Mouse (Mus musculus) cortical plate, adult 2 months (tissue): ENCODE results near the gene Coa3. TPM values are rescaled to one million over a fixed set of nuclear protein-coding genes. Genes with fewer than 3 reads are reported as not detected.
A peak's percentile ranks its signal among the peaks of the same experiment; 100 is the strongest.

Experiments
- H3K27ac ChIP-seq: fragments of 200-500 bp; 2 replicates; pipeline ENCODE4 v1.5.1; 2012; ENCODE audit warnings: low read length, control low read depth, inconsistent platforms; ENCODE audit not compliant: insufficient read depth
- H3K4me1 ChIP-seq: fragments of 200-500 bp; 2 replicates; pipeline ENCODE4 v1.6.1; 2011; ENCODE audit warnings: low read length; ENCODE audit not compliant: control insufficient read depth, insufficient read depth
- H3K4me3 ChIP-seq: fragments of 200-500 bp; 2 replicates; pipeline ENCODE4 v1.5.1; 2011; ENCODE audit warnings: mild to moderate bottlenecking, low read length, control low read depth; ENCODE audit not compliant: insufficient read depth
- CTCF ChIP-seq: fragments of 200-500 bp; IDR thresholded peaks from 2 replicates; pipeline ENCODE4 v1.5.1; 2011; ENCODE audit warnings: mild to moderate bottlenecking, control low read depth, low read length; ENCODE audit not compliant: insufficient read depth; ENCODE audit errors: extremely low read depth
- POLR2A ChIP-seq: fragments of 200-500 bp; IDR thresholded peaks from 2 replicates; pipeline ENCODE4 v1.6.1; 2011; ENCODE audit warnings: mild to moderate bottlenecking, low read length, control low read depth; ENCODE audit not compliant: insufficient read depth; ENCODE audit errors: extremely low read depth
- polyA plus RNA-seq: library from polyadenylated mRNA; depleted of rRNA; stranded (reverse); fragments of >200 nt; gene quantifications from 2 replicates; pipeline ENCODE4 v1.2.3, GENCODE M21; 2012

Gene Coa3
- polyA plus RNA-seq, 1 experiment: 150 TPM

DNA sequence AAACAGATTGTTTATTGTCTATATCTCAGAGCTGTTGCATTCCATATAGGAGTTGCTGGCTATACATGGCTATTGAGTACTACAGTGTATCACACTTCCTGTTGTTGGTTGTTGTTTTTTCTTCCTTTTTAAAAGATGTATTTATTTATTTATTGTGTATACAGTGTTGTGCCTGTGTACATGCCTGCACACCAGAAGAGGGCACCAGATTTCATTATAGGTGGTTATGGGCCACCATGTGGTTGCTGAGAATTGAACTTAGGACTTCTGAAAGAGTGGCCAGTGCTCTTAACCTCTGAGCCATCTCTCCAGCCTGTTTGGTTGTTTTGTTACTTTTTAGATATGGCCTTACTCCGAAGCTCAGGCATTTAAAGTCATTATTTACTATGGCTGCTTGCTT is 35.7 kb upstream of the Coa3 start:
- no peak overlapping the region for H3K27ac ChIP-seq

DNA sequence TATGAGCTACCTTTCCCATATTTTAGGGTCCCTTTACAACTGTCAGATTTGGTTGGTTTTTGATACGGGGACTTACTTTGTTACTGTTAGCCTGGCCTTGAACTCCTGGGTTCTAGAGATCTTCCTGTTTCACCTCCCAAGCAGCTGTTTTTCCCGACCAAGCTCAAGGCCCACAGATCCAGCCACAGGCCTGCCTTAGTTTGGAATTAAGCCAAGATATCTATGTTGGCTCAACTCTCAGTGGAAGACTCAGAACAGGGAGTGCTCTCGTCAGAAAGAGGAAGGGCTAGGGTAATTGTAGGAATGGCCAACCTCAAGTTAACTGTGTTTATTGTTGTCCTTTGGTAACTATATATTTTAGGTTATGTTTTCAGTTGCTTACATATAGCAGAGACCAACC is 33.2 kb upstream of the Coa3 start:
- no peak for TF ChIP-seq CTCF
- TF ChIP-seq POLR2A: no peak
- Histone ChIP-seq H3K4me1 (no peaks in the 10 kb centered on the region; the same call in 1 of the 2 replicates), H3K4me3 (no peak overlapping the region), H3K27ac (no peak overlapping the region)

More for the DNA sequence above, 35.7 kb upstream of the Coa3 start:
- H3K4me1 ChIP-seq: no peaks in the 10 kb centered on the region; the same call in 1 of the 2 replicates
- TF ChIP-seq CTCF (no peak), POLR2A (no peak)
- H3K4me3 ChIP-seq: no peak overlapping the region

DNA sequence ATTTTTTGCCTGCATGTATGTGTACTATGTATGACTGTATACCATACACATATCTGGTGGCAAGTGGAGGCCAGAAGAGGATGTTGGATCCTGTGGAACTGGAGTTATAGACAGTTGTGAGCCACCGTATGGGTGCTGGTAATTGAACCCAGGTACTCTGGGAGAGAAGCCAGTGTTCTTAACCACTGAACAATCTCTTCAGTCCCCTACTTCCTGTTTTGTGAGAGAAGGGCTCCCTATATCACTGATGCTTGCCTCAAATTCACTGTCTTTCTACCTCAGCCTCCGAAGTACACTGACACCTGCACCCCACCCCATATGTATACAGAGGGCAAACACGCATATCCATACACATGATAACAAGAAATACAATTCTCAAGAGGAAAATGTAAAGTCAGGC is 32.2 kb upstream of the Coa3 start:
- no peak for TF ChIP-seq POLR2A
- no peak for TF ChIP-seq CTCF
- Histone ChIP-seq H3K27ac (no peak overlapping the region), H3K4me1 (no peaks in the 10 kb centered on the region), H3K4me3 (no peak overlapping the region)

DNA sequence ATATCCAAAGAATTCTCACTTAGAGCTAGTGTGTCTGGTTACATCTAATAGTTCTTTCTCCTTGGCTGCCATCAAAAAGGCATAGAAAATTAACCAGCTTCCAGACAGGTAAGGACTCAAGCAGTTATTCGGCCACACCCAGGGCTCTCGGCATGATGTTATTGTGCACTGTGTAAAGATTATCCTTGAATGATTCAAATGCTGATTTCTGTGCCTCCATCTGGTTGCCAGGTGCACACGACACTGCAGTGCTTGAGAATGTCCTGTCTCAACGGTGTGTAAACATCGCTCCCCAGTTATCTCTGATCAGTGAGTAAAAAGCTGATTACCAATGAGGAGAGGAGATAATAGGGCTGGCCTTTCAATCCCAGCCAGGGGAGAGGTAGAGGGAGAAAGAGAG is 28.8 kb upstream of the Coa3 start:
- no peaks in the 10 kb centered on the region for H3K4me1 ChIP-seq
- H3K27ac ChIP-seq: no peak overlapping the region
- H3K4me3 ChIP-seq: no peak overlapping the region
- TF ChIP-seq POLR2A (no peak), CTCF (no peak)

DNA sequence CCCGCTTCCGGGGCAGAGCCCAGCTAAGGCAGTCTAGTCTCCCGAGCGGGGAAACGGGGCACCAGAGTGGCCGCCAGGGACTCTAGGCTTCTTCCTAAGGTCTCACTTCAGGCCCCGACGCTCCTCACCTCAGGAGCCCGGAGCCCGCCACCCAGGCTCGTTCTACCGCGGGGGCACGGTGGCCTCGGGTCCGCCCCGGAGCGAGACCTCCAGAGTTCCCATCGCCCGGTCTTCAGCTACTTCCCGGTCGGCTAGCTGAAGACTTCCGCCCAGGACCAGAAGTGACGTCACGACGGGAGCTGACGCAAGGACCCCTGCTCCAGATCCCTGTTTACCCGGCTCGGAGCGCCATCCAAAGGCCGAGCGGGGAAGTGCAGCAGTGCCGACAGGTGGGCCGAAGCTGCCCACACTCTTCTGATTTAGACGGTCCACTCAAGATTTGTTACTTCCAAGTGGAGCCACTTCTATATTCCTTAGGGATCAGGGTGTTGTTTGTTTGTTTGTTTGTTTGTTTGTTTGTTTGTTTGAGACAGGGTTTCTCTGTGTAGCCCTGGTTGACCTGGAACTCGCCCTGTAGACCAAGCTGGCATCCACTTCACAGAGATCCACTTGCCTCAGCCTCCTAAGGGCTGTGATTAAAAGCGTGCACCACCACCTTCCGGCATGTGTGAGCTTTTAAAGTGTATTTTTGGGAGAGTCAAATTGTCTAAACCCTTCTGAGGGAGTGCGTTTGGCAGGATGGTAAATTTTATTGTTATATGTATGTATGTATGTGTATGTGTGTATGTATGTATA is 23.3 kb upstream of the Coa3 start, which contains the start of gene Becn1:
Gene Becn1 (minus strand): TSS at position 283 of the 795 bp plus-strand sequence.
- Histone ChIP-seq H3K4me1 (peaks cover 4% of the 10 kb centered on the region), H3K4me3 (peak within 1 kb of the TSS; percentile 78), H3K27ac (no peak within 1 kb of the TSS)
- TF ChIP-seq POLR2A (peak; percentile 72), CTCF (peak; percentile 80)

DNA sequence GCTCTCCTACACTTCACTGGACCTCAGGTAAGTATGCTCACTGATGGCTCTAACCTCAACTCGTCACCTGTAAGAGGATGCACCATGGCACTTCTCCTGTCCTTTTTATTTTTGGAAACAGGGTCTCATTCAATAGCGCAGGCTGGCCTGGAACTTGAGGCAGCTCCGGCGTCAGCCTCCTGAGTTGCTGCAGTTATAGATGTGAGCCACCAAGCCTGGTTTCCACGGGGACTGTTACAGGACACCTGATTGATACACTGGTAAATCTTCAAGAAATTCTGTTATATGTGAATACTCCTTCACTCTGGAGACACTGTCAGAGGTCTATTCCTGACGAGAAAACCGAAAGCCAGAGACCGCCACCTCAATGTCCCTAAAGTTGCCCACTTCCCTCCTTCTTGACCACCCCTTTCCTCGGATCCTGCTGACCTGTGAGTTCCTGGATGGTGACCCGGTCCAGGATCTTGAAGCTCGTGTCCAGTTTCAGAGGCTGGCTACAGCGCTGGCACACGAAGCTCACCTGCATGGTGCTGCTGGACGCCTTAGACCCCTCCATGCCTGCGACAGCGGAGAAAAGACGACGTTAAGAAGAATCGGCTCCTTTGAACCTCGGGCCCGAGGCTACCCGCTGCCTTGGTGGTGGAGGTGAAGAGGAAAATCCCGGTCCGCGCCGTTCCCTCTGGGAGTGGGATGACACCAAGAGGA is 22.5 kb upstream of the Coa3 start:
- TF ChIP-seq POLR2A (no peak), CTCF (no peak)
- peak overlapping the region; percentile 78 for H3K4me3 ChIP-seq
- no peak overlapping the region for H3K27ac ChIP-seq
- H3K4me1 ChIP-seq: peaks cover 4% of the 10 kb centered on the region

DNA sequence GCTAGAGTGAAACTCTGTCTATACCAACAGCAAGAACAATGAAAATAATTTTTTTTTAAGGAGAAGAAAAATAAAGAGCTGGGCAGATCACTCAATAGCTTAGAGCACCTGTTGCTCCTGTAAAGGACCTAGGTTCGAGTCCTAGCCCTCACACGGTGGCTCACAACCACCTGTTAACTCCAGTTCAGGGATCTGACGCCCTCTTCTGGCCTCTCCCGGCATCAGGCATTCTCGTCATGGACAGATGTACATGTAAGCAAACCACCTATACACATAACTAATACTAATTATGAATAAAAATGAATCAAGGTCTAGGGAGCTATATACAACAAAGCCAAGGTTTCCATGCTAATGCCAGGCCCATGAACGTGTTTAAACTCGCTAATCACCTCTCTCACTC is 22.0 kb upstream of the Coa3 start:
- Histone ChIP-seq H3K4me3 (peak overlapping the region; percentile 78), H3K4me1 (peaks cover 4% of the 10 kb centered on the region), H3K27ac (no peak overlapping the region)
- TF ChIP-seq CTCF (0 out of 2 replicates have a peak, but pooled peaks have one; percentile 8), POLR2A (no peak)

DNA sequence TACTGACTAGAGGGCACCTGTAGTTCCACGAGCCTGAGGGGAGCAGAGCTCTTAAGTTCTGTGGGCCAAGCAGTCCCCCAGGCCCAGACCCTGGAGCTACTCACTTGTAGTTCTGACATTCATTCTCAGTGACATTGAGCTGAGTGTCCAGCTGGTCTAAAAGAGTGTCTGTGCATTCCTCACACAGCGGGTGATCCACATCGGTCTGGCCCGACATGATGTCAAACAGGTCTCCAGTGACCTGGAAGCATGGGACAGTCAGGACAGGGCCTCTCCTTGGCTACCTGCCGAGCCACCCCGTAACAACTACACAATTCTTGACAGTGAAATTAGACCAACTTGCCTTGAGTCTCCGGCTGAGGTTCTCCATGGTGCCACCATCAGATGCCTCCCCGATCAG is 16.3 kb upstream of the Coa3 start:
- Histone ChIP-seq H3K4me1 (no peaks in the 10 kb centered on the region), H3K27ac (no peak overlapping the region), H3K4me3 (no peak overlapping the region)
- TF ChIP-seq CTCF (no peak), POLR2A (no peak)

DNA sequence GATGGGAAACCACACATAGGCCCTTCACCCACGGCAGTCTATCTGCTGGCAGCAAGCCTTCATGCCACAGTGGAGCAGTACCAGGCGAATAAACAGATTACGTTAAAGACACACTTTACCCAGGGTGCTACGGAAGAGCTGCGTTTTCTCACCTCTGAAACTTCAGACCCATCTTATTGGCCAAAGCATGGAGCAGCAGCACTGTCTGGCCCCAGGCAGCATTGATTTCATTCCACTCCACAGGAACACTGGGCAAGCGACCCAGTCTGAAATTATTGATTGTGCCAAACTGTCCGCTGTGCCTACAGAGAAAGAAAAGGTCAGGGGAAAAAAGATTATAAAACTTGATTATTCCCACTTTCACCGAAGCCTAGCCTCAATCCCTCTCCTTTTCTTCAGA is 12.3 kb upstream of the Coa3 start:
- Histone ChIP-seq H3K4me1 (no peaks in the 10 kb centered on the region), H3K27ac (no peak overlapping the region), H3K4me3 (no peak overlapping the region)
- no peak for TF ChIP-seq CTCF
- no peak for TF ChIP-seq POLR2A
